Mouse (Mus musculus) E14TG2a.4 (cell line): Measurements from ENCODE around the gene Map1b.

Source experiments
- CTCF ChIP-seq: conservative IDR thresholded peaks from 2 replicates; pipeline ENCODE4 v1.5.1; 2014; ENCODE audit warnings: low read length
- NANOG ChIP-seq: IDR thresholded peaks from 2 replicates; pipeline ENCODE4 v1.6.1; 2014; ENCODE audit warnings: borderline replicate concordance, low read length, mixed read lengths
- POU5F1 ChIP-seq: IDR thresholded peaks from 2 replicates; pipeline ENCODE4 v1.6.1; 2014; ENCODE audit warnings: low read length, borderline replicate concordance

DNA sequence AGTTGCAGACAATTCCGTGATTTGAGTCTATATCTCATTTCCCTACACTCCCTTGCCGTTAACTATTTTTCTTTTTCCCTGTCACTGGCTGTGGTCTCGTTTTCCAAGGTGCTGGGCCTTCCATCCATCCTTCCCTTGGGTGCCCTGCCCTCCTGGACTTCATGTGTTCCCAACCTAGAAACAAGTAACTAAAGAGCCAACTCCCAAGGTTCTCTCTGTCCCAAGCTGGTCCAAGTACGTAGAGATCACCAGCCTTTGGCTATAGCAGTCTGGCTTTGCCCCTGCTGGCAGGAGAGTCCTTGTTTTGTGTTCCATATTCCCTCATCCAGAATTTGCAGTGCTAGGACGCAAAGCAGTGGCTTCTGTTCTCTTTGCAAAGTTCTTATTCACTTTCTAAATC, 65.1 kb downstream of the Map1b start:
- TF ChIP-seq NANOG (no peak), CTCF (no peak), POU5F1 (no peak)
